Mouse (Mus musculus): ENCODE data around the gene Zfp433.

DNA sequence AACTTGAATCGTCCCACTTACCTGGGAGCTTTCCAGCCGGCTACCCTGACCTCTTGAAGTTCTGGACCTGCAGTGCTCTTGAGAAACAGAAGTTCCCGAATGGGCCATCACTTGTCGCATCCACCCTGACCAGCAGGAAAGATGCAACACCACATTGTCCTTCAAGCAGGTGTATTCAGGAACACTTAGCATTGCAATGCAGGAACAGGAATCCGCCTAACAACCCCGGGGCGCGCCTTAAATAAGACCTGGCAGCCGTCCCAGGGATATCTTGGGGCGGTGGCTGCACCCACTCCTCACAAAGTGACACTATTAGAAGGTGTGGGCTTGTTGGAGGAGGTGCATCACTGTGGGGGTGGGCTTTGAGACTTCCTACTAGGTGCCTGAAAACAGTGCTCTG lies 49.4 kb upstream of the Zfp433 start:
- TF ChIP-seq CTCF (IDR thresholded peaks at IDR 0.05; ENCODE audit: low read depth, low read length) (no peak), POLR2A (IDR thresholded peaks at IDR 0.05; ENCODE audit: borderline replicate concordance, low read depth, low read length) (no peak)
